Mouse (Mus musculus) kidney, postnatal 14 days (tissue): ENCODE measurements at regions not wholly inside any gene's neighbourhood (a gene's known extent, or its start where the extent isn't known, plus 50 kb on each side); places are given as distances from the start of the nearest gene placed in this dataset.
A peak's percentile ranks its signal among the peaks of the same experiment; 100 is the strongest.

ENCODE experiments used
- DNase-seq: peaks from one replicate; pipeline ENCODE4 v3.0.0; 2022; ENCODE audit warnings: mixed read lengths

- DNase-seq: peak; percentile 16
These were observed 77.7 kb downstream of the Efnb1 start for GRCm38 (mm10) chrX:99213565-99214153.

- no peak for DNase-seq
These were observed 68.1 kb downstream of the Efnb1 start for GRCm38 (mm10) chrX:99204077-99204476.

GRCm38 (mm10) chrX:99201081-99201480 lies 65.2 kb downstream of the Efnb1 start:
- DNase-seq: peak; percentile 8

DNA sequence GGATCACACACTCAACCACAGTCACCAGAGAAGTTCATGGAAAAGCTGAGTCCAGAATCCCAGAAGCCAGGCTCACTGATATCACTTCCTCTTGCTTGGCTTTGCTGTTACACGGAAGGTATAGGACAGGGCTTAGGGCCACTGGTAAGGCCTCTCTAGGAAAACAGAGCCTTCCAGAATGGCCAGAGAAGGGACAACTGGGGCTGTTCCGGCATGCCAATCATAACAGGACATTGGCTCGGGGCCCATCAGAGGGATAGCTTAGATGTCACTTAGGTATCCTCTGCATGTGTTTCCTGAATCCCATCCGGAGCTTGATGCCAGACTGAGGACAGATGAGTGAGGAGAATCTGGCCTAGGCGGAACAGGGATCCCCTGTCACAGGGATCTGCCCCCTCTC lies 63.7 kb downstream of the Efnb1 start:
- peak; percentile 68 for DNase-seq

GRCm38 (mm10) chrX:99198961-99199631 lies 63.2 kb downstream of the Efnb1 start:
- peak; percentile 83 for DNase-seq
